Mouse (Mus musculus) thymus, adult 2 months (tissue): ENCODE measurements around the gene Tmie. TPM values are rescaled to one million over a fixed set of nuclear protein-coding genes. Genes with fewer than 3 reads are reported as not detected.

Experiments used
- DNase-seq: peaks from one replicate; pipeline ENCODE4 v3.0.0; 2021
- H3K27ac ChIP-seq: fragments of 200-500 bp; 2 replicates; pipeline ENCODE4 v1.5.1; 2012; ENCODE audit warnings: low read length, control low read depth; ENCODE audit not compliant: control insufficient read depth, insufficient read depth
- H3K27me3 ChIP-seq: fragments of 200-500 bp; 2 replicates; pipeline ENCODE4 v1.6.1; 2012; ENCODE audit warnings: mild to moderate bottlenecking, low read length, moderate library complexity, mixed read lengths; ENCODE audit not compliant: control insufficient read depth, insufficient read depth
- H3K36me3 ChIP-seq: fragments of 200-500 bp; 2 replicates; pipeline ENCODE4 v1.6.1; 2012; ENCODE audit warnings: mild to moderate bottlenecking, low read length, moderate library complexity; ENCODE audit not compliant: control insufficient read depth, insufficient read depth
- H3K4me1 ChIP-seq: fragments of 200-500 bp; replicated peaks from 2 replicates; pipeline ENCODE4 v1.6.1; 2012; ENCODE audit warnings: low read length; ENCODE audit not compliant: control insufficient read depth, insufficient read depth
- H3K4me3 ChIP-seq: fragments of 200-500 bp; 2 replicates; pipeline ENCODE4 v1.5.1; 2012; ENCODE audit warnings: mild to moderate bottlenecking, low read length, control low read depth, moderate library complexity; ENCODE audit not compliant: control insufficient read depth, insufficient read depth
- CTCF ChIP-seq: fragments of 200-500 bp; IDR thresholded peaks from 2 replicates; pipeline ENCODE4 v1.5.1; 2012; ENCODE audit warnings: mild to moderate bottlenecking, control low read depth, low read length, moderate library complexity, borderline replicate concordance; ENCODE audit not compliant: control insufficient read depth, poor library complexity, insufficient read depth; ENCODE audit errors: extremely low read depth
- POLR2A ChIP-seq: fragments of 200-500 bp; IDR thresholded peaks from 2 replicates; pipeline ENCODE4 v1.6.1; 2012; ENCODE audit warnings: mild to moderate bottlenecking, low read length, control low read depth, moderate library complexity; ENCODE audit not compliant: control insufficient read depth, poor library complexity, insufficient read depth; ENCODE audit errors: extremely low read depth
- WGBS: fragments of 180-500 bp; shearing (Covaris S2); methylation state at CpG from one replicate; pipeline ENCODE4 v1.1.7; 2018; 5-methylcytosine and 5-hydroxymethylcytosine counted together
- polyA plus RNA-seq: library from polyadenylated mRNA; depleted of rRNA; stranded (reverse); fragments of >200 nt; gene quantifications from 2 replicates; pipeline ENCODE4 v1.2.3, GENCODE M21; 2012

Tmie gene
- polyA plus RNA-seq, 1 experiment = 12.3 TPM

DNA sequence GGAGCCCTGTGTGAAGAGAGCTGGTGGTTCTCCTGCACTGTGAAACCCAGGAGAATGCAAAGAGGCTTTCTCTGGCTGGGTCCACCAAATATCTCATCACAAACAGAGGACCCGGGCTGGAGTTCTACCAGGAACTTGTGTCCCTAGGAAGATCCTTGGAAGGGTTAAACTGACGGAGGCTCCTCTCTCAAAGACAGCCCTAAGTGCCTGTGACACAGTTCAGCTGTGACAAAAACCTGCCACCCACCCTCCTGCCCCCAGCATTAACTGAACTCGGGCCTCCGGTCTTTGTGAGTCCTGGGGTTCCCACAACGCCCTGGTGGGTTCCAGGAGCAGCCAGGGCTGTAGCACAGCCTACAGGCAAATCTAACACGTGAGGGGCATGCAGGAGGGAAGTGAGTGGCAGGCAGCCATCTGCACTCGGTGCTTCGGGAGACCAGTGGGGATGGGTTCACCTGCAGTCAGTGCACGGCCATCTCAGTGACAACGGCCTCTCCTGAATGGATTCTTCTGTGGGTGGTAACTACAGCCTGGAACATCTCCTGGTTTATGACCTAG lies 19.6 kb upstream of the Tmie start:
- WGBS = 37% methylated on average over 10 of the region's 10 CpGs
- H3K36me3 ChIP-seq = peaks cover 6% of the 10 kb centered on the region; the same call in 1 of the 2 replicates
- peak overlapping the region; percentile 14; the same call in 1 of the 2 replicates for H3K4me3 ChIP-seq
- H3K4me1 ChIP-seq = peaks cover 82% of the 10 kb centered on the region
- peak overlapping the region; percentile 93 for H3K27ac ChIP-seq
- TF ChIP-seq POLR2A (no peak), CTCF (no peak)
- H3K27me3 ChIP-seq = no peaks in the 10 kb centered on the region
- peak; percentile 45 for DNase-seq

DNA sequence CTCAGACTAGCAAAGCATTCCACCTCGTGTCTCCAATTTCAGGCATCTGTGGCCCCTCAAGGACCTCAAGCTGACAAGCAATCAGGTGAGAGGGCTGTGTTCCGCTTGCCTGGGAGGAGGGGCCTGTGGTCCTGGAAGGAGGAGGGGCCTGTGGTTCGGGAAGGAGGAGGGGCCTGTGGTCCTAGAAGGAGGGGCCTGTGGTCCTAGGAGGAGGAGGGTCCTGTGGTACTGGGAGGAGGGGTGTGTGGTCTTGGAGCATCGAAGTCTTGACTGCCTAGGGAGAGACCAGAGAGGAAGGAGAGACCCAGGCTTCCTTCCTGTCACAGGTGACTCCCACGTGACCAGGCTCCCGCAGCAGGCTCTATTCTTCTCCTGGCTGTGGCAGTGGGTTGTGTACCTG lies 16.7 kb upstream of the Tmie start:
- peak overlapping the region; percentile 96 for H3K27ac ChIP-seq
- H3K4me1 ChIP-seq = peaks cover 86% of the 10 kb centered on the region
- peak; percentile 93 for DNase-seq
- under 1% methylated on average over 6 of the region's 6 CpGs for WGBS
- peaks cover 9% of the 10 kb centered on the region; the same call in 1 of the 2 replicates for H3K36me3 ChIP-seq
- TF ChIP-seq POLR2A (peak; percentile 64; the same call in 1 of the 2 replicates), CTCF (no peak)
- H3K27me3 ChIP-seq = no peaks in the 10 kb centered on the region
- H3K4me3 ChIP-seq = peak overlapping the region; percentile 22

DNA sequence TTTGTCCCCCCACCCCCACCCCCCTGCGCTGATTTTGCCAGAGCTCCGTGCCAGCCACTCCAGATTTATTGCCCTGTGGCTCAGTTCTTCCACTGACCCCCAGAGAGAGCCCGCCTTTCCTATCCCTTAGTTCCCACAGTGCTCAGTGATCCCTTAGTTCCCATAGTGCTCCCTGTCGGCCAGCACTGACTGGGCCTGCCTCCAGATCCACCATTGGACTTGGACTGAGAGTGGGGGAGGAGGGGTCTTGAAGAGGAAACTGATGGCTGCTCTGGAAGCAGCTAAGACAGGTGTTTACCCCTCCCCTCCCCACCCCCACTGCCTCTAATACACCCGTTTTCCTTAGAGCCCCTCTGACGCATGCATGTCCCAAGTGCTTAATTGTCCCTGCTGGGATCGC lies 16.1 kb upstream of the Tmie start:
- Histone ChIP-seq H3K4me1 (peaks cover 87% of the 10 kb centered on the region), H3K27me3 (no peaks in the 10 kb centered on the region), H3K4me3 (peak overlapping the region; percentile 22), H3K27ac (peak overlapping the region; percentile 96), H3K36me3 (peaks cover 9% of the 10 kb centered on the region; the same call in 1 of the 2 replicates)
- no peak for DNase-seq
- no peak for TF ChIP-seq CTCF
- TF ChIP-seq POLR2A = no peak
- WGBS = 52% methylated on average over 7 of the region's 7 CpGs

DNA sequence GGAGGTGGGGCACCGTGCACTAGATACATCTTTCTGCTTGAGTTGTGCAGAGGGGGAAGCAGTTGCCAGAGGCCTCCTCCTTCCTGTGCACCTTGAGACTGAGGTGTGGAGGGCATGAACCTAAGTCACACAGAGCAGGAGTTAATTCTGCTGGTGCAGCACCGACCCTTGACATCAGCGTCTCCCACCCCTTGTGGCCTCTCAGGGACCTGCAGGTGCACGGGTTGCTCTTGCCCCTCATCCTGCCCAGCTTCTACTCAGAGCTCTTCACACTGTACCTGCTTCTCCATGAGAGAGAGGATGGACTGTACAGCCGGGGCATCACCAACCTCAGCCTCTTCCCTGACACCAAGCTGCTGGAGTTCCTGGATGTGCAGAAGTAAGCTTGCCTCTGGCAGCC lies 15.6 kb upstream of the Tmie start:
- TF ChIP-seq POLR2A (no peak), CTCF (peak; percentile 59; the same call in 1 of the 2 replicates)
- Histone ChIP-seq H3K4me3 (peak overlapping the region; percentile 22; the same call in 1 of the 2 replicates), H3K27ac (peak overlapping the region; percentile 96), H3K4me1 (peaks cover 87% of the 10 kb centered on the region), H3K27me3 (no peaks in the 10 kb centered on the region), H3K36me3 (peaks cover 13% of the 10 kb centered on the region)
- WGBS = 31% methylated on average over 5 of the region's 5 CpGs
- DNase-seq = peak; percentile 85

DNA sequence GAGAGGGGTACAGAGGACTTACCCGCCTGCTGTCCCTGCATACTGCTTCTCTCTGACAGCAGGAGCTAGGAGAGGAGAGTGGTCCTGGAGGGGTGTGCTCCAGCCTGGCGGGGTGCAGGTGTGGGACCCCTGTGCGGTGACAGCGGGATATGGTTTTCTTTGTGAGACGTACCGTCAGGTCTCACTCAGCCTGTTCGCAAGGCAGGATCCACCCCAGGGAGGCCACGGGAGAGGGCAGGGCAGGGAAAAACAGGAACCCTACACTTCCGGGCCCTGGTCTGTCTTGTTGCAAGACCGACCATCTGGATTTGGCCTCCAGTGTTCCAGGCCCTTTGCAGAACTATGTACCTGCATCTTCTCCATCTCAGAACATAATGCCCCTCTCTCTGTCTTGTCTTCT lies 13.5 kb upstream of the Tmie start:
- H3K27ac ChIP-seq = no peak overlapping the region
- WGBS = 70% methylated on average over 10 of the region's 10 CpGs
- DNase-seq = no peak
- peaks cover 89% of the 10 kb centered on the region for H3K4me1 ChIP-seq
- H3K27me3 ChIP-seq = no peaks in the 10 kb centered on the region
- no peak overlapping the region for H3K4me3 ChIP-seq
- TF ChIP-seq POLR2A (no peak), CTCF (no peak)
- peaks cover 26% of the 10 kb centered on the region for H3K36me3 ChIP-seq

DNA sequence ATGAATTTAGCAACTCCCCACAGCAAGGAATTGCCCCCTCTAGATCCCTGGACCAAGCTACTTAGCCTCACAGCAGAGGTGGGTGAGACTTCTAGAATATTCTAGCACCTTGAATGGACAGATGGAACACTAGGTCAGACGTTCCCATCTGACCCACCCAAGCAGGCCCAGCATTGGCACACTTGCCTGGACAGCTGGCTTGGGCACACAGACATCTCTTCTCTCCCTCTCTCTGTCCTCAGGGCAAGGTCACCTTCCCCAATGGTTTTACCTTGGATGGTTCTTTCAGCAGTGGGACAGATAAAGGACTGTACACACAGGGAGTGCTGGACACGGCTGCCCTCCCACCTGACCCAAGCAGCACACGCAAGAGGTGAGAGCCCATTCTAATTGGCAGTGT lies 12.6 kb upstream of the Tmie start:
- no peak overlapping the region for H3K4me3 ChIP-seq
- DNase-seq = no peak
- no peak overlapping the region for H3K27ac ChIP-seq
- H3K4me1 ChIP-seq = peaks cover 88% of the 10 kb centered on the region
- no peak for TF ChIP-seq POLR2A
- TF ChIP-seq CTCF = no peak
- over 99% methylated on average over 3 of the region's 3 CpGs for WGBS
- H3K27me3 ChIP-seq = no peaks in the 10 kb centered on the region
- peaks cover 21% of the 10 kb centered on the region for H3K36me3 ChIP-seq
